Mouse (Mus musculus) adipocyte (in vitro differentiated cells): ENCODE data around the gene Birc6.

ENCODE experiments used
- DNase-seq: peaks from one replicate; pipeline ENCODE4 v3.0.0-alpha.2; 2016; ENCODE audit warnings: low spot score

The Birc6 gene

DNA sequence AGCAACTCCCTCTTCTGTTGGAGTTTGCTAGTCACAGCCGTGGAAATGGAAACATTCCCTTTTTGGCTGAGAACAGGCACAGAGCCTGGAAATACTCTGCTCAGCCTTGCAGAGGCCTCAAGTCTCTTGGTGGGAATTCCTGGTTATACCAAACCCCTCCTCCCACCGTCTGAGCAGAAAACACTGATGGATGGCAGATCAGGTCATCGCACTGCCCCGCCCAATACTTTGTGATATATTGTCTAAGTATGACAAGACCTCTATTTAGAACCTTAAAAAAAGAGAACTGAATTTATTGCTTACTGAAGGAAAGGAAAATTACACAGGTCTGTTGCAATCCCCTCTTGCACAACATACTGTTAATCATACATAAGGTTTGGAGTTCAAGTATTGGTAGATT, 182.6 kb downstream of the Birc6 start:
- peak; percentile 90 for DNase-seq

DNA sequence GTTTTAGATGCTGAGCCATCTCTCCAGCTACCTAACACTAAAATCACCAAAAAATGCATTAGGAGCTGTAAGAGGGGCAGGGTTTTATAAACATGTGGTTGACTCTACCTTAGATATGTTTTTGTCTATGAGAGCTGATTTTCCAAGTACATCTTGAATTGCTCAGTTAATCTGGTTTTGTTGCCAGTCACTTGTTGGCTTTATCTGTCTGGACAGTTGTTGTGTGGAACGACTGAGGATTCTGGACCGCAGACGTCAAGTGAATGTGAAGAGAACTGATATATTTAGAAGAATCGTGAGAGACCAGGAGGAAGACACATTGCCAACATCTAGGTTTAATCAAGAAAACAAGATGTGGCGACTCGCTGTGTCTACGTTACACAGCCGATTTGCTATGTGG, 183.5 kb downstream of the Birc6 start:
- DNase-seq = peak; percentile 43

- no peak for DNase-seq
Observed at GRCm38 (mm10) chr17:74715128-74715527, 187.0 kb downstream of the Birc6 start.

DNA sequence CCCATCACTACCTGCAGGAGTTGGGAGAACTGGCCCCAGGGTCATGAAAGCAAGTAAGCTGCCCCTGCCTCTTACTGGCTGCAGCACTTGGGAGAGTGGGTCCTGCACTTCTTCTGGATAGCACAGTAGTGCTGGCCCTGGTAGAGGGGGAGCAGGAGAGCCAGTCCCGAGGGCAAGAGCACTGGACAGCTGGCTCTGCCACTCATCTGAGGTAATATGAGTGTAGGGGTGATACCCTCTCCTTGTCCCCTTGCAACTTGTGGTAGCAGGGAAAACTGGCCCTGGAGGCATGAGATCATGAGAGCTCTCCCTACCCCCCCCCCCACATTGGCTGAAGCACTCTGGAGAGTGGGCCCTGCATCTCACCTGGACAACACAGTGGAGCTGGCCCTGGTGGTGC, 187.6 kb downstream of the Birc6 start:
- no peak for DNase-seq

DNA sequence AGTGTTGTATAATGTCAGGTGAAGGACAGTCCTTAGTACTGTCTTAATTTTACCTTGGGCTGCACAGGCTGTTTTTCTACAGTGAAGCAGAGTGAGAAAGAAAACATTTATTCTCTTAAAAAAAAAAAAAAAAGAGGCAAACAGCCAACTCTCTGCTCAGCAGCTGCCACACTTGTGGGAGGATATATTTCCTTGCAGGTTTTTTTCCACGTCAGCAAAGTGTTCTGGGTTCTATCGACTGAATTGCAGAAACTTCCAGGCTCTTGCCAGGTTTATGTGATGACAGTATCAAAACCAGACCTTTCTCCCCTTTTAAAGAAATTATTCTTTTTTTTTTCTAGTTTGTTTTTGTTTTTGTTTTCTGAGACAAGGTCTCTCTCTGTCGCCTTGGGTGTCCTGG, 188.5 kb downstream of the Birc6 start:
- DNase-seq = peak; percentile 59

DNA sequence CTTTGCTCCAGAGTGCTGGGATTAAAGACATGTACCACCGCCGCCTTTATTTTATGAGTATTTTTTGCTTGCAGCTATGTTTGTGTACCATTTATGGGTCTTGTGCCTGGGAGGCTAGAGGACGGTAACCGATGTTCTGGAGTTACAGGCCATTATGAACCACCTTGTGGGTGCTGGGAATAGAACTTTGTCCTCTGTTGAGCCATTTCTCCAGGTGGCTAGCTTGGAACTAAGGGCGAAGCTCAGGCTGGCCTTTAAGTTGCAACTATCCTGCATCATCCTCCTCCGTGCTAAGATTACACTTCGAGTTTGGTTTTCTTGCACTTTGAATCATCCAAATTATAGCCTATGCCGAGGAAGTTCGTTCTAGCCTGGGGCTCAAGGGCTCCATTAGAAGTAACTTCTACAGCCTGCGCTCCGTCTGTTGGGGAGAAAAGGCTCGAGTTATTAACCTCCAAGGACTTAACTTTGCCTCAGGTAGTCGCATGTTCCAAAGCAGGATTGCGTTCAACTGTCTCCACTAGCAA, 189.1 kb downstream of the Birc6 start:
- no peak for DNase-seq

GRCm38 (mm10) chr17:74717618-74718151, 189.6 kb downstream of the Birc6 start, which contains the start of gene Ttc27:
Gene Ttc27, plus strand, starts transcription at chr17:74717732.
- DNase-seq = peak; percentile 99

GRCm38 (mm10) chr17:74732872-74733271, 204.8 kb downstream of the Birc6 start:
- DNase-seq = peak; percentile 15

- no peak for DNase-seq
Observed at GRCm38 (mm10) chr17:74735392-74735791, 207.3 kb downstream of the Birc6 start.

DNA sequence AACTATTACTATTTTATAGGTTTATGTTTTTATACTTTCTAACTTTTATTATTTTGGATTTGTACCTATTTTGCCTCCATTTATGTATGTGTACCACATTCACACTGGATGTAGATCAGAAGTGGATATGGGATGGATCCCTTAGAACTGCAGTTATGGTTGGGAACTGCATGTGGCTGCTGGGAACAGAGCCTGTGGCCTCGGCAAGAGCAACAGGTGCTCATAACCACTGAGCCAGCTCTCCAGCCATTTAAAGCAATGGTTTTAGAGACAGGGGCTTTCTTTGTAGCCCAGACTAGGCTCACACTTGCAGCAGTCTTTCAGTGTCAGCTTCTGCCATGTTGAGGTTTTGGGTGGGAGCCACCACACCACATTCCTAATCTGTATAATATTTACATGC, 221.6 kb downstream of the Birc6 start:
- DNase-seq = no peak

DNA sequence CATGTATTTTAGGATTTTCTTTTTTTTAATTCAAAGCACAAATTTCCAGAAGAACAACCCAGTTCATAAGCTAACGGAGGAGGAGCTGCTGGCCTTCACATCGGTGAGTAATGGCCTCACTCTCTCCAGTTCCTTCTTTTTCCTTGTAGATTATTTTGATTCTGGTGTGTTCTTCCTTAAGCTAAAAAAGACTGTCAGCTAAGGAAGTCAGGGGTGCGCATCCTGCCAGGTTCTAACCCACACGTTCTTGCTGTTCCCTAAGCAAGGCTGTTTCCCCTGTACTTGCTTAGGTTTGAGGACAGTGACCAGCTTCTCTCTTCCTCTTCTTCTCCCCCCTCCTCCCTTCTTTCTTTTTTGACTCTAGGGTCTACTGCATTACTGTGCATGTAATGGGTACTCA, 222.9 kb downstream of the Birc6 start:
- DNase-seq = no peak
